Mouse (Mus musculus): ENCODE results near the gene Gm4985. TPM values are rescaled to one million over a fixed set of nuclear protein-coding genes. Genes with fewer than 3 reads are reported as not detected.

Gm4985 gene
- polyA plus RNA-seq (2021; fragmentation: Nextera tagmentation), result not detected in 2 replicates
- long read RNA-seq, experiment 1, result 0 reads
- long read RNA-seq, experiment 2, result 0 reads

GRCm38 (mm10) chrX:23958834-23959233 is at the start of gene Gm4985:
Gene Gm4985, minus strand, starts transcription at chrX:23958934.

Small RNA genes within 50 kb of the gene (microRNA-seq; reads per million reads assigned to microRNA genes)
- gene Gm25299, result not detected

Other genes with a start within 250 kb of the Gm4985 start
- not detected in 2 replicates for gene Gm4907, start 76.4 kb downstream of the Gm4985 start, polyA plus RNA-seq (2021; fragmentation: Nextera tagmentation)